Mouse (Mus musculus): ENCODE measurements at regions not wholly inside any gene's neighbourhood (a gene's known extent, or its start where the extent isn't known, plus 50 kb on each side); places are given as distances from the start of the nearest gene placed in this dataset.

- no peak for DNase-seq (ENCODE audit: low spot score in 2 of 2)
These were observed 136.9 kb downstream of the Uaca start for GRCm38 (mm10) chr9:60931290-60931689.

DNA sequence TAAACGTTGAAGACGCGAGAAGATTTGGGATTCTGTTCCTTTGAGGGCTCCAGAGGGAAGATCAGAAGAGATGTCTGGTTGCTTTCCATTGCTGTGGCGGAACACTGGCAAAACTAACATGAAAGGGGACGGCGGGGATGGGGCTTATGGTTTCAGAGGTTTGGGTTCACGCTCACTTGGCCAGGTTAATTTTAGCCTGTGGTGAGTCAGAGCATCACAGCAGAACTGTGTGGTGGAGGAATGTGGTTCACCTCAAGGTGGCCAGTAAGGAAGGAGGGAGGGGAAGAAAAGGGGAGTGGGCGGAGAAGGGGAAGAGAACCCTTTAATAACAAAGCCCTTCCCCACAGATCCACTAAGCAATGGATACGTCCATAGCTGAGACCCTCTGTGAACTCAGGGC is 142.6 kb downstream of the Uaca start:
- DNase-seq (ENCODE audit: low spot score in 2 of 2), result no peak

DNA sequence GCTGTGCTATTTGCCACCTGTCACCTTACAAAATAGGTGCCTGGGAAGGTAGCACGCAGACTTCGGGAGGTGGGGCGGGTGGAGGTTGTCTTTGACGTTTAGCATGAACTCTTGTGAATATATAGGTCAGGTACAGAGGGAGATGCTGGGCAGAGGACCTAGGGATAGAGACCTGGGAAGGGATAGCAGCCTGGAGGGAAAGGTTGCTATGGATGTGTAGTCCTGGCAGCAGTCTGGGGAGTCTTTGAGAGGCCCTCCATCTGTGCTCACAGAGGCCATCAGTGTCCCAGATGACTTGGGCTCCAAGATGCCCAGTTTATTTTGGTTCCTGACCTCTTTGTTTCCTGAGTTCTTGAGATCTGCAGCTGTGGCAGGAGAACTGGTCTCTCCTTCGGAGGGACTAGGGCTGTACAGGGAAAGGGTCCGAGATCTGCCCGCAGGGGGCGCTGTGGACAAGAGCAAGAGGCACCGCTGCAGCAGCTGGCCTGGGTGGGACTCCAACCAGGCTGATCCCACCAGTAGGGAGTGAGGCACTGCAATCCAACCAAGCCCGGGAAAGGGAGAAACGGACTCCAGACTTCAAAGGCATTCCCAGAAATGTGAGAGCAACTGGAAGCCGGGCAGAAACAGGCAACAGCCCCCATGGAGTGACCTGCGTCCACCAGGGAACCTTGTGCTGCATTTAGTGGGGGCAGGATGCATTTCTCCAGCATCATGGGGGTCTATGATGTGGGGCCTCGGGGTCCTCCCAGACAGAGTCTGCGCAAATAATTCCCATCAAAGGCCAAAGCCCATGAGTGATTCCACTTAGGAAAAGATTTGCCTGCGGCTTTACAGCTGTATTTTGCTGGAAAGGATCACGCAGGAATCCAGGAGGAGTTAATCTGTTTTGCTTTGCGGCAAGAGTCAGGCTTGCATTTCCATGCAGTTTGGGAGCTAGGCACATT is 145.8 kb downstream of the Uaca start:
- DNase-seq (ENCODE audit: low spot score in 2 of 2), result peak; percentile 26 to 37

DNA sequence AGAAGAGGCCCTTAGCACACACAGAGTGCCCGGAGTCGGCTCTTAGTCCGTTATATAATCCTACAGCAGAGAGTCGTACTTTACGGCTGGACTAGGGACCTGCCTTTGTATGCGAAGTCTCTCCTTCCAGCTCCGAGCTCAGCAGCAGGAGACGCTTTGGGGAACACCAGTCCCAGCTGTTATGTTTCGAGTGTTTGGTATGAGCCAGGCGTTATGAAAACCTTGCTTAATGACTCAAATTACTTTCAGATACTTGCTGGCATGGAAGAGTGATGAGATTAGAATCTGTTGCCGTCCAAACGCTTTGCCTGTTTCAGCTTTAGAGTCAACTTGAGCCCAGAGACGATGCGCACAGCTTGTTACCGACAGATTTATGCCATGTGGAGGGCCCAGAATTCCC is 153.0 kb downstream of the Uaca start:
- DNase-seq (ENCODE audit: low spot score in 2 of 2), result no peak

DNA sequence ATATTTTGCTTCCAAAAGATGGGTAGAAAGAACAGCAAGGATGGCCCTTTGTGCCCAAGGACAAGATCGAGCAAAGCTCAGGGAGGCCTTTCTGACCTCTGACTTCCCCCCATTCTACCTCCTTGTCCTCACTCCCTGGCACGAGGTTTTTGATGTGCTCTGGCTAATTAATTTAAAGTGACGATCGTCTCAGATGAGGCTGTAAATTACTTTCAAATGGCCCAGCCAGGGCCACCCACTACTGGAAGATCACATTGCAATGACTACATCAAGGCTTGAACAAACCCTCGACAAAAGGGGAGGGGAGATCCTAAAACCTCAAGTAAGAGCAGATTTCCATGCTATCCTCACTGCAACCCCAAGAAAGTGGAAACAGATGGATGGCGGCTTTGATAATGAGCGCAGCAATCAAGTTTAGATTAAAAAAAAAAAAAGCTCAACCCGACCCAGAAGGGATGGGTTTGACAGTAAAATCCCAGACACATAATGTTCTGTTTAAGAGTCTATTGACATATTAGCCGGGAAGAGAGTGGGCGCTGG is 154.3 kb downstream of the Uaca start:
- no peak for DNase-seq (ENCODE audit: low spot score in 2 of 2)

DNA sequence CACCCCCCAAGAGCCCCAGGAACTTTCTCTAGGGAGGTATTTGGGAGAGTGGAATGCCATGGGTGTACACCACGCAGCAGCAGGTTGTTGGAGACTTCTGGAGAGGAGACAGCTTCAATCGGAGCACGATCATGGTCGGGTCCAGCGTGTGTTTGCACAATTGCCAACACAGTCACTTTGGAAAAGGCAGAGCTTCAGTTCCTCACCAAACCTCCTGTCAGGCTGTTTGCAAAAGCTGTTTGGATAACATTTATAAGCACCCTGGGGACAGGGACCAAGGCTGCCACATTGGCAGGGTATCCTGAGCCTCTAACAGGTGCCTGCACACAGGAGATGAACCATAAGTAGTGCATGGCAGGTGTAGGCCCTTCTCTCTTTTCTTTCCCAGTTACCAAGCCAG is 155.8 kb downstream of the Uaca start:
- DNase-seq (ENCODE audit: low spot score in 2 of 2), result no peak

DNA sequence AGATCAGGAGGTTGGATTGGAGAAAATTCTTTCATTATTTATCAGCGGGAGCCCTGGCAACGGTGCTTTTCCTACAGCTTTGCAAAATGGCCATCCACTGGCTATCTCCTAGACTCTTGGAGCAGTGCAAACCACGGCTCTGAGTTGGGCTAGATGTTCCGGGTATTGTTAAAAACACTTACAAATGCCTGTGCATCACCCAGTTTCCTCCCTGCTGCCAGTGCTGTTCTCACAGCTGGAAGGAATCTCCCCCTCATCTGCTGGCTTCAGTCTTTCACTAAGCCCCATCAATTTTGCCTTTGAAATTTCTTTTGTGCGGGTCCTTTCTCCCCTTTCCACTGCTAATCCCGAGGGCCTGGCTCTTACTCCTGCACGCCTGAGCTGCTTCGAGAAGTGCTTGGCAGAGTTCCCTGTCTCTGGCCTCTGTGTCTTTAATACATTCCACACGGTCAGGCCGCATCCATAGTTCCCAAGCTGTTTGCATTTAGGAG is 156.8 kb downstream of the Uaca start:
- peak in 1 of 2 experiments; percentile 7 for DNase-seq (ENCODE audit: low spot score in 2 of 2)

DNA sequence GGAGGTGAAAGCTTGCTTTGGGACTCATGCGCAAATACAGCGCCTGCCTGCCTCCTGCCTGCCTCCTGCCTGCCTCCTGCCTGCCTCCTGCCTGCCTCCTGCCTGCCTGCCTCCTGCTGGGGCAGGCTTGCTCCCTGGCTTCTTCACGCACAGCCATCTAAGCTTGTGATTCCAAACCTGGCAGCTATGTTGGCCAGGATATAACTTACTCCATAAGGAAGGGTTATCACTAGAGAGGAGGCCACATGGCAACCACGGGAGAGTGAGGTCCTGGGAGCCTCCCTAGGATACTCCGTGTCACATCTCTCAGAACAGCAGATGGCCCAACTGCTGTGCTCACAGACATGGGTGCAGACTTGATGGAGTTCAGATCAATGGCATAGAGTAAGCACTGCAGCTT is 163.1 kb downstream of the Uaca start:
- DNase-seq (ENCODE audit: low spot score in 2 of 2), result no peak

DNA sequence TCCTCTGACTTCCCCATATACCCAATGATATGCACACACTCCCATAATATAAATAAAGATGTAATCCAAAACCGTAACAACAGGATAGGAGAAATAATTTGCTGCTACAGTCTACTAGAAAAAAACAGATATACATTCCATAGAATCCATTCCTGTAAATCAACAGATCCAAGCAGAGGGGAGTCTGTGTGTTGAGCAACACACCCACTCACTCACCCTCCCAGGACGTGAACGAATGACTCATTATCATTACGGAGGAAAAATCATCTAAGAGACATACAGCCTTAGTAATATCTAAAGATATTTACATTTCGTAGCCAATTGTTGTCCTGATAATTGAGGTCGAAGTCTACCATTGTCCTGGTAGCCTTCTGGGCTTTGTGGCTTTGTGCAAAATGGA is 165.2 kb downstream of the Uaca start:
- no peak for DNase-seq (ENCODE audit: low spot score in 2 of 2)

GRCm38 (mm10) chr9:60962086-60962485 is 167.7 kb downstream of the Uaca start:
- no peak for DNase-seq (ENCODE audit: low spot score in 2 of 2)

GRCm38 (mm10) chr9:60965641-60966040 is 171.3 kb downstream of the Uaca start:
- no peak for DNase-seq (ENCODE audit: low spot score in 2 of 2)

- DNase-seq (ENCODE audit: low spot score in 2 of 2), result no peak
These were observed 174.1 kb downstream of the Uaca start for GRCm38 (mm10) chr9:60968281-60969031.

- no peak for DNase-seq (ENCODE audit: low spot score in 2 of 2)
These were observed 178.0 kb downstream of the Uaca start for GRCm38 (mm10) chr9:60972201-60972910.

DNA sequence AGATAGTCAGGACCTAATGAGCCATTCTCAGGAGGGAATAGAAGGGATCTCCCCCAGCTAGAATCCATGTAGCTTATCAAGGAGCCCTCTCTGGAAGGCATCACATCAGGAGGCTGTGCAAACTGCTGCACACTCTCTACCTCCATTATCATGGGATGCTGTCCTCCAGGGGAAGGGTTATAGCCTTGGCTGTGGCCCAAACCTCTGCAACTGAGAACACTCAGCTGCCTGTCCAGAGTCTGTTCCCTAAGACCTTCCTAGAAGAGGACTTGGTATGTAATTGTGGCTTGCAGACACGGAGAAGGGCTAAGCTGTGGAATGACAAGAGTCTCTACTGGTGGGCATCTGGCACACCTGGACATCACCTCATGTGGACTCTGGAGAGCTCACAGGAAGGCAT is 180.2 kb downstream of the Uaca start:
- no peak for DNase-seq (ENCODE audit: low spot score in 2 of 2)

- DNase-seq (ENCODE audit: low spot score in 2 of 2), result no peak
These were observed 188.2 kb downstream of the Uaca start for GRCm38 (mm10) chr9:60982383-60983085.

DNA sequence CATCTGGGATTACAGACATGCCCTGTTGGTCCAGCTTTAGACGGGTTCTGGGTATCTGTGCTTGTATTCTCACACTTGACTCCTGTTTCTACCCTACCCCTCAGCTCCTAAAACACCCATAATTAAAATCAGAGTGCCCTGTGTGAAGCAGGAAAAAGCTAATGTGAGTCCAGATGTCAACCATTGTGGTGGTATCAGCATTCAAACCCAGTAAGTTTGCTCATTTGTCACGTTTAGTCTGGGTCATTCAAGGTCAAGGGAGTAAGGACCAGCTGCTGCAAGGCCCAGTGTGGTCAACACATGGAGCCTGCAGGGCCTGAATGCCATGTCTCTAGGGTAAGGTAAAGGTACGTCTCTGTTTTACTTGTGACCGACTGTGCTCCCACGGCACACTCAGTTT is 188.9 kb downstream of the Uaca start:
- DNase-seq (ENCODE audit: low spot score in 2 of 2), result no peak

DNA sequence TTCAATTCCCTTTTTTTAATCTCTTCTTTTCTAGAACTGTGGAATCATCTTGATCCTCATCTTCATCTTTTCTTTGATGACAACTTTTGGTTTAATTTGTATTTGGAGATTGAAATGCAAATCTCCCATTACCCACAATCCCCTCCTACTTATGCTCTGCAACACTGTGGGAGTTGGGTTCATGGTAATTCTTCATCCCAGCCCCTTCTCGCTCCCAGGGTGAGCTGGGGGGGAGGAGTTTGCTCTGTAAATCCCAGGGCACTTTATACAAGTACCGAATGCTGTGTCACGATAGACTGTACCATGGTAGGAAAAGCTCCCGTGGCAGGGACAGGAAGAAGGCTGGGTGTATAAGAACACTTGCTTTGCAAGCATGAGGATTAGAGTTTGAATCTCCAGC is 193.8 kb downstream of the Uaca start:
- DNase-seq (ENCODE audit: low spot score in 2 of 2), result no peak

DNA sequence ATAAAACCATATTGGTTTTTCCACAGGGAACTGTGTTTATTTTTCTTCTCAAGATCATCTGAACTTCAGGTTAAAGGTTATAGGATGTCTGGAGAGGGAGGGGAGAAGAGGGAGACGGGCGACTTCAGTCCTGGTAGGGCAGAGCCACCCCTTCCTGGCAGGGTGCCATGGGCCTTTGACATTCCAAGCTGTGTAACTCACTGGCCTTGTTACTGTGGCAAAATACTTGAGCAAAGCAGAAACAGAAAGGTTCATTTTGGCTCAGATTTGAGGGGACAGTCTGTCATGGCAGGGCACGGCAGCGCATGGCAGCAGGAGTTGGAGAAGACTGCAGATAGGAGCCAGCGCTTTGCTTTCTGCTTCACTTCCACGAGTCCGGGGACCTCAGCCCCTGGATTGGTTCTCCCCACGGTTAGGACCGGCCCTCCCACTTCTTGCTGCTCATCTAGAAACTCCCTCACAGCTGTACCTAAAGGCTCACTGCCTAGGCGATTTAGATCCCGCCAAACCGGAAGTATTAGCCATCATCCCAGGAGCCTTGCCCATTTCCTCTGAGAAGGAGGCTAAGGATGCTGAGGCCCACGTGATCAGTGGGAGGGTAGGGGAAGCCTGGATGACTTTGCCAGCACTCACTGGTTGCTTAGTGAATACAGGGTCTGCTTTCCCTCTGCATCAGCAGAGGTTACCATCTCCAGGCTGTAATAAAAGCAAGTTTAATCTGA is 195.5 kb downstream of the Uaca start:
- peak; percentile 33 to 47 for DNase-seq (ENCODE audit: low spot score in 2 of 2)

- peak; percentile 53 to 69 for DNase-seq (ENCODE audit: low spot score in 2 of 2)
These were observed 197.2 kb downstream of the Uaca start for GRCm38 (mm10) chr9:60991509-60991908.

GRCm38 (mm10) chr9:60993661-60994060 is 199.3 kb downstream of the Uaca start:
- no peak for DNase-seq (ENCODE audit: low spot score in 2 of 2)

- no peak for DNase-seq (ENCODE audit: low spot score in 2 of 2)
These were observed 200.8 kb downstream of the Uaca start for GRCm38 (mm10) chr9:60995096-60995495.
